Mouse (Mus musculus) olfactory bulb, adult 2 months (tissue): ENCODE data around the gene Pbxip1.

Source experiments
- CTCF ChIP-seq: fragments of 200-500 bp; IDR thresholded peaks from 2 replicates; pipeline ENCODE4 v1.5.1; 2012; ENCODE audit warnings: low read depth, mild to moderate bottlenecking, low read length, moderate library complexity; ENCODE audit not compliant: insufficient read depth
- POLR2A ChIP-seq: fragments of 200-500 bp; IDR thresholded peaks from 2 replicates; pipeline ENCODE4 v1.6.1; 2012; ENCODE audit warnings: mild to moderate bottlenecking, low read depth, low read length, moderate library complexity; ENCODE audit not compliant: insufficient read depth

- peak; percentile 58 for TF ChIP-seq POLR2A
- no peak for TF ChIP-seq CTCF
Observed at GRCm38 (mm10) chr3:89393605-89394004, 42.9 kb upstream of the Pbxip1 start.
